Mouse (Mus musculus) right cerebral cortex, postnatal 4 days (tissue): ENCODE measurements around the gene Car2.

Experiments
- DNase-seq: peaks from one replicate; pipeline ENCODE4 v3.0.0-alpha.2; 2022

Car2 gene

DNA sequence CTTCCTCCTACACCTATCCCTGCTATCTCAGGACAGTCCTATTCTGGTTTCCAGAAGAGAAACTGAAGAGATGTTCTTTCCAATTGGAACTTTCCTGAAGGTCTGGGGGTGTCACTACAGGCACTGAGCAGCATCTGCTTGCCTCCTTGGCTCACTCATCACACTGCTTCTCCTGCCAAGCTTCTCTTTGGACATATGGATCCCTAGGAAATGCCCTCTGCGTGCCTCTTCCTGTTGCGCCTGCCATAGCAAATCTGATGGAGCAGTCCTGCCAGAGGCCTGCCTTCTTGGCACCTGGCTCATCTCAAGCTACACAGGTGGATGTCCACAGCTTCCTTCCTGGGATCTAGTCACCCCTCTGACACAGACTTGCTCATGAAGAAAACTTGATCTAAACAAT, 64.0 kb downstream of the Car2 start:
- no peak for DNase-seq
